Mouse (Mus musculus) small intestine, adult 2 months (tissue): ENCODE results near the gene Gm37240. TPM values are rescaled to one million over a fixed set of nuclear protein-coding genes. Genes with fewer than 3 reads are reported as not detected.

Source experiments
- H3K27ac ChIP-seq: fragments of 200-500 bp; 2 replicates; pipeline ENCODE4 v1.5.1; 2012; ENCODE audit warnings: low read depth, low read length, control low read depth, inconsistent platforms; ENCODE audit not compliant: insufficient read depth
- H3K27me3 ChIP-seq: fragments of 200-500 bp; 2 replicates; pipeline ENCODE4 v1.6.1; 2012; ENCODE audit warnings: mild to moderate bottlenecking, moderate library complexity, low read length, inconsistent platforms; ENCODE audit not compliant: control insufficient read depth, insufficient read depth
- H3K36me3 ChIP-seq: fragments of 200-500 bp; 2 replicates; pipeline ENCODE4 v1.6.1; 2012; ENCODE audit warnings: mild to moderate bottlenecking, low read length, control low read depth, inconsistent platforms; ENCODE audit not compliant: control insufficient read depth, insufficient read depth
- H3K4me1 ChIP-seq: fragments of 200-500 bp; 2 replicates; pipeline ENCODE4 v1.6.1; 2012; ENCODE audit warnings: low read length, inconsistent platforms, mixed read lengths; ENCODE audit not compliant: control insufficient read depth, insufficient read depth, insufficient read length
- H3K4me3 ChIP-seq: fragments of 200-500 bp; 2 replicates; pipeline ENCODE4 v1.5.1; 2012; ENCODE audit warnings: low read depth, mild to moderate bottlenecking, control low read depth, inconsistent platforms, low read length, moderate library complexity
- CTCF ChIP-seq: fragments of 200-500 bp; IDR thresholded peaks from 2 replicates; pipeline ENCODE4 v1.5.1; 2012; ENCODE audit warnings: low read depth, mild to moderate bottlenecking, control low read depth, inconsistent platforms, low read length, moderate library complexity, mixed read lengths; ENCODE audit not compliant: insufficient replicate concordance, insufficient read length; ENCODE audit errors: extremely low read depth
- POLR2A ChIP-seq: fragments of 200-500 bp; IDR thresholded peaks from 2 replicates; pipeline ENCODE4 v1.6.1; 2012; ENCODE audit warnings: low read depth, mild to moderate bottlenecking, control low read depth, inconsistent platforms, low read length, moderate library complexity
- WGBS: fragments of 180-500 bp; shearing (Covaris S2); methylation state at CpG from one replicate; pipeline ENCODE4 v1.1.7; 2018; 5-methylcytosine and 5-hydroxymethylcytosine counted together
- polyA plus RNA-seq: library from polyadenylated mRNA; depleted of rRNA; stranded (reverse); fragments of >200 nt; gene quantifications from 2 replicates; pipeline ENCODE4 v1.2.3, GENCODE M21; 2012

Gene Gm37240
- polyA plus RNA-seq, 1 experiment, result 58.2 TPM

DNA sequence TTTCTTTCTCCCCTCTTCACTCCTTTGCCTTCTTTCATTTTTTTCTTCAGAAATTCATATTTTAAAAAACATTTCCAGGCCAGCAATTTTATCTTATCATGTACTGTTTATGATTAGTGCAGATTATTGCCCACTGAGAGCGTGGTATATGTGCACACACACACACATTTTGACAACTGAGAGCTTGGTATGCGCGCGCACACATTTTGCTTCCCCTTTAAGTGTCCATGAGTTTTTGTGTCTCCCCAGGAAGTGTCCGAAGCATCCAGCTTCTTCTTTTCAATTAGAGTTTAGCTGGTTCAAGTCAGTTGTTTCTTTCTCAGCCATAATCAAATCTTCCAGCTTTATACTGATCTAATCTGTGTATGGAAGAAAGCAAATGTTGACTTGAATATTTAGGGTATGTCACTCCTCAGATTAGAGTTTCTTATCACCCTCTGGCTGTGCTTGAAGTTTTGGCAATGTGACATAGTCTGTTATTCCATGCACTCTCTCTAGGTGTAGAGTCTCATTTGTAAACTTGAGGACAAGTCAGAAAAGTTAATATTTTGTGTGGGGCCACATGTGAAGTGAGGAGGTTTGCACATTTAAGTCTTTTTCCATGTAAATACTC is 294.6 kb downstream of the Gm37240 start:
- no peak overlapping the region for H3K27ac ChIP-seq
- WGBS, result 83% methylated on average over 5 of the region's 5 CpGs
- H3K27me3 ChIP-seq, result no peaks in the 10 kb centered on the region; the same call in 1 of the 2 replicates
- H3K4me3 ChIP-seq, result no peak overlapping the region
- TF ChIP-seq POLR2A, result no peak
- TF ChIP-seq CTCF, result no peak
- no peaks in the 10 kb centered on the region for H3K4me1 ChIP-seq
- no peaks in the 10 kb centered on the region for H3K36me3 ChIP-seq

DNA sequence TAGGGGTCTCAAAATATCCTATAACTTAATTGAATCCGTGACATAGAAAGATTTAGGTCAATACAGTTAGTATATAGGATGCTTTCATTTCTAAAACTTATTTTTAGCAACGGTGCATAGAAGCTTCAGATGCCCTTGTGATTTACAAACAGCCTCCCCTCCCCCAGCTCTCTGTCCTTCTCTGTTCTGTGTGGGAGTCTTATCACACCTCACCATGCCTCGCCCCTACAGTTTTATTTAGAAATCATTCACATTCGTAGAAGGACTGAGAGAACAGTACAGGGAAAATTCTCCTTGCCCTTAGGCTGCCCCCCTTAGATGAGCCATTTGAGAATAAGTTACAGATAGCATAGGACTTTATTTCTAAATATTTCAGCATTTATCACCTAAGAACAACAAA is 295.3 kb downstream of the Gm37240 start:
- no peak overlapping the region for H3K4me3 ChIP-seq
- no peak overlapping the region for H3K27ac ChIP-seq
- WGBS, result 59% methylated on average over 4 of the region's 4 CpGs
- no peaks in the 10 kb centered on the region for H3K36me3 ChIP-seq
- no peaks in the 10 kb centered on the region; the same call in 1 of the 2 replicates for H3K27me3 ChIP-seq
- no peak for TF ChIP-seq POLR2A
- TF ChIP-seq CTCF, result no peak
- H3K4me1 ChIP-seq, result no peaks in the 10 kb centered on the region

DNA sequence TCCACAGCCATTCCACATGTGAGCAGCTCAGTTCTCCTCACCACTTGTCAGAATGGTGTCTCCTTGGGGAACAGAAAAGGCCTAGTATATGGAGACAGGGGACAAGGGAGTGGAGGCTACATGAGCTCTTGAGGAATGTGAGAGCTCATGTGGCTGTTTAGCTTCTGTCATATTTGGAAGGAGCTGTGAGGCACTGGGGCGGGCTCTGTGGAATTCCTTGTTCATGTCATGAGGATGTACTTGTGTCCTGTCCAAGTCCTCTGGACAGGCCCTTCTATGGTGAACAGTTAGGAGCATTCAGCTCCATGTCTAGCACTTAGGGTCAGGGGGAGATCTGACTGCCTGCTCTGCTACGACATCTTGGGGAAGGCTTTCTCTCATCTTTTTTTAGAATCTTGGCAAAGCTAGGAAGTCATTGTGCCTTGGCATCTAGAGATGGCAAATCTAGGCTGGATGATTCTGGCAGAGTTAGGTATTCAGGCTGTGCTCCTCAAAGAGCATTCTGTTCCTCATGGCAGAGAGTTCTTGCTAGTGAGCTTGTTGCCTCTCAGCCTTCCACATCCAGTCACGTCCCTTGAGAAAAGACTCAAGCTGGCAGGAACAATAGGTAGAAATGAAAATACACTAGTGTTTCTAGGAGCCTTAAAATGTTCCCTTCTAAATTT is 297.1 kb downstream of the Gm37240 start:
- no peaks in the 10 kb centered on the region for H3K4me1 ChIP-seq
- WGBS, result 88% methylated on average over 3 of the region's 3 CpGs
- no peak overlapping the region for H3K4me3 ChIP-seq
- no peak overlapping the region for H3K27ac ChIP-seq
- H3K27me3 ChIP-seq, result no peaks in the 10 kb centered on the region; the same call in 1 of the 2 replicates
- H3K36me3 ChIP-seq, result no peaks in the 10 kb centered on the region
- TF ChIP-seq POLR2A (no peak), CTCF (no peak)

DNA sequence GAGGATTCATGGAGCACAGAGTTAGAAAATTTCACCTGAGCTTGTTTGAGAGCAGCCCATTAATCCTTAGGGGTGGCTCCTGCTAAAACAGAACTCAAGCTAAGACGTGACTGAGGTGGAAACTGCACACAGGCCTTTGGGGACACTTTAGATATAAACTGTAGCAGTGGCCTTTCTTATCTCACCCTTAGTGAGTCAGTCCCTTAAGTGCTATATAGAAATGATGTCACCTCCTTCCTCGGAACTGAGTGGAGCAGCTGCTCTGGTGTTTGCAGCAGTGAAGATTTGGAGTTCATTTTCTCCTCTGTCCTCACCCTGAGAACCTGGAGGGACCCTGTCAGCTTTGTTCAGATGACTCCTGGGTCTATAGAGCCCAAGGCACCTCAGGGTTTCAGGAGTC is 298.6 kb downstream of the Gm37240 start:
- TF ChIP-seq POLR2A, result no peak
- TF ChIP-seq CTCF, result no peak
- H3K27me3 ChIP-seq, result no peaks in the 10 kb centered on the region; the same call in 1 of the 2 replicates
- 27% methylated on average over 2 of the region's 2 CpGs for WGBS
- H3K27ac ChIP-seq, result no peak overlapping the region
- H3K4me3 ChIP-seq, result no peak overlapping the region
- H3K4me1 ChIP-seq, result no peaks in the 10 kb centered on the region
- H3K36me3 ChIP-seq, result no peaks in the 10 kb centered on the region

DNA sequence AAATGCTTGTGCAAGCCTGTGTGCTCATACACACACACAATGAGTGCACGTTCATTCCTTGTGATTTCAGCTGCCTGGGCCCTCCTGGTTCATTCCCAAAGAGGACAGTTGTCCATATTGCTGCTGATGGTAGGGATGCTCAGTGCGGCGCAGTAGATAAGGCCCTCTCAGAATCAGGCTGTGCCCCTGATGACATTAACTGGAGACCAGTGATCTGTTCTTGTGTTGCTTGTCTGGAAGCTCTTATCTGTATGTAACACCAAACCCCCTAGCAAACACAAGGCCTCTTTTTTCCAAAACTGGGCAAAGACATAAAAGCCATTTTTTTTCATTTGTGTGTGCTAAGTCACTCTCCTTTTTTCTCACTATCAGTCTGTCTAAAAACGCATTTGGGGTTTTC is 302.4 kb downstream of the Gm37240 start:
- Histone ChIP-seq H3K4me1 (no peaks in the 10 kb centered on the region), H3K27ac (no peak overlapping the region), H3K27me3 (no peaks in the 10 kb centered on the region), H3K36me3 (peaks cover 4% of the 10 kb centered on the region; the same call in 1 of the 2 replicates), H3K4me3 (no peak overlapping the region)
- 79% methylated on average over 4 of the region's 4 CpGs for WGBS
- TF ChIP-seq CTCF, result no peak
- no peak for TF ChIP-seq POLR2A

DNA sequence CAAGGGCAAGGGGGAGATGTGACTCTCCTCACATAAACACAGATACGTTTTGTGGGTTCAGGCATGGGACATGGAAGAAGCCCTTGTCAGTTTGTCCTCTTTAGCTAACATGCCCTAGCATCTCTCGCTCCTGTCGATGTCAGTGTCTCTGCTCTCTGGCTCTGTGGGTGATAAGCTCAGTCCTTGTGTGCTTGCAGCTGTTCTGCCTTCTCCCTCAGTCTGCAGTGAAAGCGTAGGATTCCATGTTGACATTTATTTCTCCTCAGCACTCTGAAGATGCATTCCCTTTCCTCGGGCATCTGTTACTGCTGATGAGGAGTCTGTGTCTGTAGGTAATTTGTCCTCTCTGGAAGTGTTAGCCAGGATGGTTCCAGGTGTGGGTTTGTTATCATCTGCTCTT is 304.1 kb downstream of the Gm37240 start:
- WGBS, result 64% methylated on average over 5 of the region's 5 CpGs
- H3K36me3 ChIP-seq, result peaks cover 5% of the 10 kb centered on the region; the same call in 1 of the 2 replicates
- TF ChIP-seq POLR2A (no peak), CTCF (no peak)
- H3K27me3 ChIP-seq, result no peaks in the 10 kb centered on the region
- no peaks in the 10 kb centered on the region for H3K4me1 ChIP-seq
- H3K4me3 ChIP-seq, result no peak overlapping the region
- no peak overlapping the region for H3K27ac ChIP-seq

DNA sequence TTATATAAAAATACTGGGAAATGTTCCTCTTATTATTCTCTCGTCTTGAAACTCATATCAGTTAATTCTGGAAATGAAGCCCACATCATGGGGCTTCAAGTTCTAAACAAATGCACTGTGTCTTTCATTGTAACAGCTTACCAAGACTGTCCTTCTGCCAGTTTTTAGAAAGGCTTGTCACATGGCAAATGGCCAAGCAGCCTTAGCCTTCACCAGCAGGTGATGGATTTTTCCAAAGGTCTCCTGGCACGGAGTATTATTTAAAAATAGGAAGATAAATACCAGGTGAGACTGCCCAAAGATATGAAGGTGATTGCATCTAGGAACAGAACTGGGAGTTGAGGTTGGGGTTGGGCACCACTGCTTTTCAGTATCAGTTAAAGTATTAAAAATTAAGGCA is 304.6 kb downstream of the Gm37240 start:
- no peak overlapping the region for H3K4me3 ChIP-seq
- no peaks in the 10 kb centered on the region for H3K4me1 ChIP-seq
- H3K27me3 ChIP-seq, result no peaks in the 10 kb centered on the region
- no peak for TF ChIP-seq CTCF
- TF ChIP-seq POLR2A, result no peak
- H3K36me3 ChIP-seq, result peaks cover 6% of the 10 kb centered on the region; the same call in 1 of the 2 replicates
- H3K27ac ChIP-seq, result no peak overlapping the region
- WGBS, result 31% methylated on average over 2 of the region's 2 CpGs
